25 mouse cellular contexts compared by ENCODE assay signal in the genomic region with DNA sequence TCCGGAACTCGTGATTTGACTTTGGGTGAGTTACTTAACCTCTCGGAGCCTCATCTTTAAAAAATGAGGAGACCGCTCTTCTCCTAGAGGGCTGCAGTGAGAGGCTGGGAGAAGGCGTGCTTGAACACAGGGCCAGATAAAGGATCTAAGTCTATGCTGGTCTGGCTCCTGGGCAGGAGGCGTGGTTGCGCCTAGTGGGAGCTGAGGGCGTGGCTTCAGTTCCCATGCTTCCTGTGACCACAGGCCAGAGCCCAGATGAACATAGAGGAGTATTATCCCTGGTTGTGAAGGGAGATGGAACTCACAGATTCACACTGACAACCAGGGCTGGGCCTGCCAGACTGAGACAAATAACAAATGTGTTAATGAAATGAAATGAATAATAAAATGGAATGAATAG.
"Had no signal": no experiment of that assay in that cellular context is flagged by ENCODE, and none has a peak within 500 bp of the region (broad histone marks: within the 10 kb centered on the region; RNA-seq: fewer than 3 reads in every experiment).

No protein-coding gene starts in this region.

- DNase-seq: gastrocnemius, postnatal 14 days; gastrocnemius, postnatal 36 days; heart, adult 18-20 months; heart, postnatal 10 days; heart, postnatal 36 days; kidney, adult 11 months; kidney, adult 2 months; kidney, adult 9 months; kidney, postnatal 25 days; kidney, postnatal 4 days; left cerebral cortex, postnatal 4 days had no signal

- H3K9ac ChIP-seq: heart, embryonic 12.5 days; hindbrain, embryonic 13.5 days; hindbrain, embryonic 15.5 days; kidney, embryonic 15.5 days; limb, embryonic 13.5 days; limb, embryonic 15.5 days; liver, embryonic 12.5 days; liver, embryonic 14.5 days had no signal

- ATAC-seq: hindbrain, postnatal 0 days; intestine, embryonic 16.5 days; liver, embryonic 12.5 days had no signal

- H3K4me3 ChIP-seq: heart, embryonic 10.5 days; heart, embryonic 12.5 days; hindbrain, embryonic 13.5 days; hindbrain, embryonic 15.5 days; kidney, embryonic 15.5 days; layer of hippocampus, adult 2 months; left cerebral cortex, adult 2 months; limb, embryonic 13.5 days; limb, embryonic 15.5 days; liver, embryonic 12.5 days had no signal

- H3K9me3 ChIP-seq: hindbrain, embryonic 15.5 days had no signal

- H3K4me2 ChIP-seq: heart, embryonic 12.5 days; hindbrain, embryonic 13.5 days; hindbrain, embryonic 15.5 days; kidney, embryonic 15.5 days; limb, embryonic 13.5 days; limb, embryonic 15.5 days; liver, embryonic 12.5 days had no signal

- H3K36me3 ChIP-seq: heart, embryonic 10.5 days; heart, embryonic 12.5 days; hindbrain, embryonic 13.5 days; hindbrain, embryonic 15.5 days; kidney, embryonic 15.5 days; limb, embryonic 13.5 days; limb, embryonic 15.5 days; liver, embryonic 12.5 days had no signal

- H3K4me1 ChIP-seq: heart, embryonic 10.5 days; heart, embryonic 12.5 days; hindbrain, embryonic 13.5 days; hindbrain, embryonic 15.5 days; kidney, embryonic 15.5 days; limb, embryonic 13.5 days; limb, embryonic 15.5 days had no signal

- H3K27ac ChIP-seq: heart, embryonic 10.5 days; hindbrain, embryonic 13.5 days; hindbrain, embryonic 15.5 days; hindbrain, postnatal 0 days; kidney, embryonic 15.5 days; kidney, postnatal 0 days; layer of hippocampus, adult 2 months; left cerebral cortex, adult 2 months; limb, embryonic 13.5 days; limb, embryonic 15.5 days; liver, embryonic 12.5 days; liver, embryonic 14.5 days had no signal

- H3K27me3 ChIP-seq: heart, embryonic 12.5 days; hindbrain, embryonic 13.5 days; hindbrain, embryonic 15.5 days; kidney, embryonic 15.5 days; limb, embryonic 13.5 days; limb, embryonic 15.5 days; liver, embryonic 12.5 days had no signal
